Mouse (Mus musculus) embryonic facial prominence, embryonic 13.5 days (tissue): ENCODE data around the gene Ace. TPM values are rescaled to one million over a fixed set of nuclear protein-coding genes. Genes with fewer than 3 reads are reported as not detected.

Experiments used
- ATAC-seq: fragments of 200-750 bp; cut with Nextera tagmentation; 2 replicates; pipeline ENCODE4 v1.8.0; 2017; ENCODE audit warnings: low read depth; ENCODE audit not compliant: insufficient number of reproducible peaks, insufficient read depth, low FRiP score, low TSS enrichment
- H3K27ac ChIP-seq: fragments of 300-500 bp; sonication (generic); 2 replicates; pipeline ENCODE4 v1.5.1; 2015; ENCODE audit warnings: moderate library complexity, mild to moderate bottlenecking, inconsistent platforms
- H3K27me3 ChIP-seq: fragments of 300-500 bp; sonication (generic); 2 replicates; pipeline ENCODE4 v1.6.1; 2015; ENCODE audit warnings: mild to moderate bottlenecking, inconsistent platforms
- H3K36me3 ChIP-seq: fragments of 300-500 bp; sonication (generic); 2 replicates; pipeline ENCODE4 v1.6.1; 2015; ENCODE audit warnings: mild to moderate bottlenecking, inconsistent platforms
- H3K4me1 ChIP-seq: fragments of 300-500 bp; sonication (generic); 2 replicates; pipeline ENCODE4 v1.6.1; 2015; ENCODE audit warnings: inconsistent platforms
- H3K4me2 ChIP-seq: fragments of 300-500 bp; sonication (generic); 2 replicates; pipeline ENCODE4 v1.6.1; 2015; ENCODE audit warnings: moderate library complexity, mild to moderate bottlenecking, inconsistent platforms
- H3K4me3 ChIP-seq: fragments of 300-500 bp; sonication (generic); 2 replicates; pipeline ENCODE4 v1.5.1; 2015; ENCODE audit warnings: mild to moderate bottlenecking, inconsistent platforms
- H3K9ac ChIP-seq: fragments of 300-500 bp; sonication (generic); 2 replicates; pipeline ENCODE4 v1.6.1; 2015; ENCODE audit warnings: mild to moderate bottlenecking, inconsistent platforms
- H3K9me3 ChIP-seq: fragments of 300-500 bp; sonication (generic); 2 replicates; pipeline ENCODE4 v1.6.1; 2016; ENCODE audit warnings: inconsistent platforms
- WGBS: fragments of 180-500 bp; shearing (Covaris S2); methylation state at CpG from one replicate; pipeline ENCODE4 v1.1.7; 2015; ENCODE audit warnings: mixed read lengths; 5-methylcytosine and 5-hydroxymethylcytosine counted together
- polyA plus RNA-seq: library from polyadenylated mRNA; unstranded; fragments of >200 nt; fragmentation: Nextera tagmentation; extraction: Ambion mirVana; gene quantifications from 2 replicates; pipeline ENCODE4 v1.2.1, GENCODE M21; 2015

The Ace gene
- polyA plus RNA-seq, 1 experiment from 2014 or later = 0.65 TPM

- H3K4me3 ChIP-seq = no peak overlapping the region
- no peak overlapping the region for H3K4me2 ChIP-seq
- 56% methylated on average over 1 of the region's 1 CpGs for WGBS
- no peak for ATAC-seq
- H3K4me1 ChIP-seq = peaks cover 15% of the 10 kb centered on the region
- peaks cover 64% of the 10 kb centered on the region for H3K27me3 ChIP-seq
- H3K9ac ChIP-seq = no peak overlapping the region
- no peaks in the 10 kb centered on the region for H3K36me3 ChIP-seq
- no peak overlapping the region for H3K27ac ChIP-seq
- no peaks in the 10 kb centered on the region for H3K9me3 ChIP-seq
These were observed 1.8 kb downstream of the Ace start for GRCm38 (mm10) chr11:105969516-105969915.

GRCm38 (mm10) chr11:105974593-105974992, 6.8 kb downstream of the Ace start:
- Histone ChIP-seq H3K27me3 (peaks cover 25% of the 10 kb centered on the region), H3K4me1 (no peaks in the 10 kb centered on the region), H3K27ac (no peak overlapping the region), H3K9ac (no peak overlapping the region), H3K4me2 (no peak overlapping the region), H3K9me3 (no peaks in the 10 kb centered on the region), H3K36me3 (no peaks in the 10 kb centered on the region), H3K4me3 (no peak overlapping the region)
- ATAC-seq = no peak
- 86% methylated on average over 6 of the region's 6 CpGs for WGBS

- Histone ChIP-seq H3K4me2 (no peak overlapping the region), H3K27me3 (peaks cover 20% of the 10 kb centered on the region), H3K4me3 (no peak overlapping the region), H3K36me3 (no peaks in the 10 kb centered on the region), H3K9ac (no peak overlapping the region), H3K4me1 (no peaks in the 10 kb centered on the region), H3K27ac (no peak overlapping the region), H3K9me3 (no peaks in the 10 kb centered on the region)
- 78% methylated on average over 3 of the region's 3 CpGs for WGBS
- ATAC-seq = no peak
These were observed 7.3 kb downstream of the Ace start for GRCm38 (mm10) chr11:105975050-105975449.

GRCm38 (mm10) chr11:105975636-105976035, 7.9 kb downstream of the Ace start:
- H3K9me3 ChIP-seq = no peaks in the 10 kb centered on the region
- peaks cover 15% of the 10 kb centered on the region for H3K27me3 ChIP-seq
- H3K27ac ChIP-seq = no peak overlapping the region
- H3K9ac ChIP-seq = no peak overlapping the region
- WGBS = 90% methylated on average over 5 of the region's 5 CpGs
- H3K4me3 ChIP-seq = no peak overlapping the region
- H3K4me2 ChIP-seq = no peak overlapping the region
- no peaks in the 10 kb centered on the region for H3K36me3 ChIP-seq
- no peaks in the 10 kb centered on the region for H3K4me1 ChIP-seq
- no peak for ATAC-seq

GRCm38 (mm10) chr11:105978232-105978631, 10.5 kb downstream of the Ace start:
- Histone ChIP-seq H3K4me2 (no peak overlapping the region), H3K27ac (no peak overlapping the region), H3K4me3 (no peak overlapping the region), H3K9ac (no peak overlapping the region), H3K9me3 (no peaks in the 10 kb centered on the region), H3K27me3 (peaks cover 4% of the 10 kb centered on the region; the same call in 1 of the 2 replicates), H3K36me3 (no peaks in the 10 kb centered on the region), H3K4me1 (no peaks in the 10 kb centered on the region)
- WGBS = 87% methylated on average over 2 of the region's 2 CpGs
- no peak for ATAC-seq

- Histone ChIP-seq H3K36me3 (no peaks in the 10 kb centered on the region), H3K4me1 (no peaks in the 10 kb centered on the region), H3K27me3 (peaks cover 4% of the 10 kb centered on the region; the same call in 1 of the 2 replicates), H3K4me2 (no peak overlapping the region), H3K9ac (no peak overlapping the region), H3K9me3 (no peaks in the 10 kb centered on the region), H3K27ac (no peak overlapping the region), H3K4me3 (no peak overlapping the region)
- 68% methylated on average over 5 of the region's 5 CpGs for WGBS
- ATAC-seq = no peak
These were observed 10.9 kb downstream of the Ace start for GRCm38 (mm10) chr11:105978634-105979033.

- H3K4me1 ChIP-seq = no peaks in the 10 kb centered on the region
- H3K4me3 ChIP-seq = no peak overlapping the region
- H3K4me2 ChIP-seq = no peak overlapping the region
- H3K9me3 ChIP-seq = no peaks in the 10 kb centered on the region
- no peak overlapping the region for H3K27ac ChIP-seq
- ATAC-seq = no peak
- peaks cover under 1% of the 10 kb centered on the region; the same call in 1 of the 2 replicates for H3K27me3 ChIP-seq
- H3K36me3 ChIP-seq = no peaks in the 10 kb centered on the region
- WGBS = 53% methylated on average over 4 of the region's 4 CpGs
- no peak overlapping the region for H3K9ac ChIP-seq
These were observed 16.7 kb downstream of the Ace start for GRCm38 (mm10) chr11:105984452-105984851.

GRCm38 (mm10) chr11:105987446-105987845, 19.7 kb downstream of the Ace start:
- H3K9me3 ChIP-seq = no peaks in the 10 kb centered on the region
- WGBS = 73% methylated on average over 6 of the region's 6 CpGs

GRCm38 (mm10) chr11:105989446-105989845, 21.7 kb downstream of the Ace start:
- Histone ChIP-seq H3K9ac (no peak overlapping the region), H3K9me3 (no peaks in the 10 kb centered on the region), H3K4me2 (no peak overlapping the region), H3K27me3 (no peaks in the 10 kb centered on the region), H3K4me1 (no peaks in the 10 kb centered on the region), H3K36me3 (no peaks in the 10 kb centered on the region), H3K27ac (no peak overlapping the region), H3K4me3 (no peak overlapping the region)
- ATAC-seq = no peak
- WGBS = 71% methylated on average over 6 of the region's 6 CpGs

More at GRCm38 (mm10) chr11:105987446-105987845, 19.7 kb downstream of the Ace start:
- Histone ChIP-seq H3K4me2 (no peak overlapping the region), H3K9ac (no peak overlapping the region), H3K36me3 (no peaks in the 10 kb centered on the region), H3K4me1 (no peaks in the 10 kb centered on the region), H3K27ac (no peak overlapping the region), H3K27me3 (no peaks in the 10 kb centered on the region), H3K4me3 (no peak overlapping the region)
- no peak for ATAC-seq

GRCm38 (mm10) chr11:105990231-105990630, 22.5 kb downstream of the Ace start:
- Histone ChIP-seq H3K4me2 (no peak overlapping the region), H3K27ac (no peak overlapping the region), H3K9me3 (no peaks in the 10 kb centered on the region), H3K4me3 (no peak overlapping the region), H3K36me3 (no peaks in the 10 kb centered on the region), H3K27me3 (no peaks in the 10 kb centered on the region), H3K9ac (no peak overlapping the region), H3K4me1 (no peaks in the 10 kb centered on the region)
- 68% methylated on average over 2 of the region's 2 CpGs for WGBS
- no peak for ATAC-seq

GRCm38 (mm10) chr11:105994375-105994774, 26.6 kb downstream of the Ace start, which contains the start of gene Ace3:
Gene Ace3, plus strand, starts transcription at chr11:105994675.
- H3K4me1 ChIP-seq = no peaks in the 10 kb centered on the region
- no peaks in the 10 kb centered on the region for H3K9me3 ChIP-seq
- no peak within 1 kb of the TSS for H3K4me3 ChIP-seq
- 95% methylated on average over 3 of the region's 3 CpGs for WGBS
- H3K36me3 ChIP-seq = no peaks in the 10 kb centered on the region
- no peak within 1 kb of the TSS for H3K9ac ChIP-seq
- H3K4me2 ChIP-seq = no peak within 1 kb of the TSS
- ATAC-seq = no peak
- no peak within 1 kb of the TSS for H3K27ac ChIP-seq
- H3K27me3 ChIP-seq = no peaks in the 10 kb centered on the region

GRCm38 (mm10) chr11:106000062-106000461, 32.3 kb downstream of the Ace start:
- Histone ChIP-seq H3K27ac (no peak overlapping the region), H3K4me1 (no peaks in the 10 kb centered on the region), H3K9ac (no peak overlapping the region), H3K4me2 (no peak overlapping the region), H3K9me3 (no peaks in the 10 kb centered on the region), H3K4me3 (no peak overlapping the region), H3K27me3 (no peaks in the 10 kb centered on the region), H3K36me3 (no peaks in the 10 kb centered on the region)
- ATAC-seq = no peak
- WGBS = 80% methylated on average over 6 of the region's 6 CpGs

- no peak overlapping the region for H3K9ac ChIP-seq
- H3K4me3 ChIP-seq = no peak overlapping the region
- no peak overlapping the region for H3K4me2 ChIP-seq
- no peaks in the 10 kb centered on the region for H3K9me3 ChIP-seq
- no peaks in the 10 kb centered on the region for H3K27me3 ChIP-seq
- H3K36me3 ChIP-seq = no peaks in the 10 kb centered on the region
- no peaks in the 10 kb centered on the region for H3K4me1 ChIP-seq
- 47% methylated on average over 4 of the region's 4 CpGs for WGBS
- no peak overlapping the region for H3K27ac ChIP-seq
- no peak for ATAC-seq
These were observed 34.0 kb downstream of the Ace start for GRCm38 (mm10) chr11:106001718-106002117.
